Mouse (Mus musculus) urinary bladder, postnatal 36 days (tissue): ENCODE measurements around the gene Braf.

Experiments
- DNase-seq, 2 experiments: peaks; one replicate each; pipeline ENCODE4 v3.0.0; 2022; ENCODE audit warnings: low spot score in 2 of 2, mixed read lengths in 1 of 2

Gene Braf

DNA sequence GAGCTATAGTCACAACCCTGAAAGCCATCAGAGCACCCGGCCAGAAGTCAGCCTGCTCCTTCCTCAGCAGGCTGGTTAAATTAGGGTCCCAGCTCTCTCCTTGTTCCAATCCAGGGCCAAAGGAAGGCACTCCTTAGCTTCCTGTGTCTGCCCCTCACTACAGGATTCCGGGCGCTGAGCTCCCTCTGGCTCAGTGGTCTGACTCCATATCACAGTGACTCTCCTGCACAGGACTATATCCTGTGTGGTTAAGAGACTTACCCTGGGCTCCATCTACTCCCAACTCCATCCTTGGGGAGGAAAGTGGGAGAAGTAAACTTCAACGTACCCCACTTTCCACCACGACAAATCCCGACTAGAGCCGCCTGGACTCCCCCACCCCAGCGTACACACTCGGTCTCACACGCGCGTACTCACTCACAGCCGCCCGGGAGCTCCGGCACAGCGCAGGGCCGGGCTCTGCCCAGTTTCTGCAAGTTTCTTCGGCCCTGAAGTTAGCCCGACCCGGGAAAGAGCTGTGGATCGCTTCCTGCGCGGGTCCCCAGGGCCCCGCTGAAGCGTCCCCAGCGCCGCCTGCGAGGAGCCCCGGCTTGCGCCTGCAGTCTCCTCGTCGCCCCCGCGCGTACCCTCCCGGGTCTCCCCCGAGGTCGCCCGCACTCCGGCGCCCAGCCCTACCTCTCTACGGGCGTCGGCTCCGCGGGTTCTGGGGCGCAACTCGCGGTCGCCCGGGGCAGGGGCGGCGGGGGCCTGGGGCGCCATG is 168.2 kb downstream of the Braf start:
- DNase-seq: peak; percentile 17 to 26

DNA sequence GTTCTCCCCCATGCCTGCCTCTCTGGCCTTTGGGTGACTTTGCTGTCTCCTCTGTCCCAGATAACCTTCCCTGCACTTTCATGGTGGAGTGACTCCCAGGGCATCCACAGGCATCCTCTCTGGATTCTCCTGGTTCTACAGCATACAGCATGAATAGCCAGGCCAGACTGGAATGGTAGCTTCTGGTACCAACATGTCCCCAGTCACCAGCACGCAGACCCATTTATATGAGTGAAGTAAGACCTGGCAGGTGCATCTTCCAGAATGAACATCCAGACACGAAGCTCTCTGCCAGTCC is 169.7 kb downstream of the Braf start:
- no peak for DNase-seq

DNA sequence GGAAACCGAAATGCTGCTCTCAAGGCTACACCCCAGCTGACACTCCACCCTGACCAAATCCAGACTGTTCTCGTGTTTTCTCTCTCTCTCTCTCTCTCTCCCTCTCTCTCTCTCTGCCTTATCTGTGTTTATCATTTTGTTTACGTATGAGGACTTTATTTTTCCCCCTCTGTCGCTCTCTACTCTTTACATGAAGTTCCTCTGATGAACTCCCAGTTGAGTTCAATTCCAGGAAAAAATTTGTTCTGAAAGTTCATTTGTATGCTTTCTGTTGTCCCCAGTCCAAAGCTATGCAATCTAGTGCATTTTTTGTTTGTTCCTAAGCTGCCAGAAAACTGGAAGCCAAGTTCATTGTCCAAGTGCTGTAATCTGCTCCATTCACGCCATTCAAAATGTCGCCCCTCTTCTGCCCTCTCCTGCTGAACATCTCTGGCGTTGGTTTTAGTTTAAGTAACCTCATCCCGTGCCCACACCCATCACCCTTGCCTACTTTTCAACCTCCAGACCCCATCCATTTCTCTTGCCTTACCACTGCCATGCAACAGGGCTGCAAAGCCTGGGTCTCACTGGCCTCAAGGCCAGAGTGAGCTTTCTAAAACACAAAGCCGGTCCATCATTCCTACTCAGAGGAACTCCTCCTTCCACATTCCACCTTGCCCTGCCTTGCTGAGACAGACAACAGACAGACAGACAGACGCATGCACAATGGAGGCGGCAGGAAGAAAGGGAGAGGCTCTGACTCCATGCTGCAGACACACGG is 170.2 kb downstream of the Braf start:
- peak in 1 of 2 experiments; percentile 7 for DNase-seq
